Mouse (Mus musculus) forebrain, postnatal 0 days (tissue): ENCODE measurements at regions not wholly inside any gene's neighbourhood (a gene's known extent, or its start where the extent isn't known, plus 50 kb on each side); places are given as distances from the start of the nearest gene placed in this dataset.

Experiments used
- ATAC-seq: fragments of 200-750 bp; cut with Nextera tagmentation; 2 replicates; pipeline ENCODE4 v1.8.0; 2017; ENCODE audit warnings: mild to moderate bottlenecking, moderate library complexity
- DNase-seq: peaks from one replicate; pipeline ENCODE4 v3.0.0-alpha.2; 2015
- H3K27ac ChIP-seq: fragments of 300-500 bp; sonication (generic); 2 replicates; pipeline ENCODE4 v1.5.1; 2014; ENCODE audit warnings: low read depth, mild to moderate bottlenecking, antibody characterized with exemption, low read length, moderate library complexity, mixed read lengths
- H3K27me3 ChIP-seq: fragments of 300-500 bp; sonication (generic); 2 replicates; pipeline ENCODE4 v1.6.1; 2014; ENCODE audit warnings: mild to moderate bottlenecking, low read length, mixed read lengths; ENCODE audit not compliant: insufficient read depth
- H3K36me3 ChIP-seq: fragments of 300-500 bp; sonication (generic); 2 replicates; pipeline ENCODE4 v1.6.1; 2014; ENCODE audit warnings: mild to moderate bottlenecking, moderate library complexity; ENCODE audit not compliant: insufficient read depth
- H3K4me1 ChIP-seq: fragments of 300-500 bp; sonication (generic); 2 replicates; pipeline ENCODE4 v1.6.1; 2014; ENCODE audit warnings: antibody characterized with exemption; ENCODE audit not compliant: insufficient read depth
- H3K4me2 ChIP-seq: fragments of 300-500 bp; sonication (generic); 2 replicates; pipeline ENCODE4 v1.6.1; 2014; ENCODE audit warnings: low read depth, mild to moderate bottlenecking, moderate library complexity
- H3K4me3 ChIP-seq: fragments of 300-500 bp; sonication (generic); 2 replicates; pipeline ENCODE4 v1.5.1; 2014; ENCODE audit warnings: low read depth, low read length, mixed read lengths
- H3K9ac ChIP-seq: fragments of 300-500 bp; sonication (generic); 2 replicates; pipeline ENCODE4 v1.6.1; 2014; ENCODE audit warnings: mild to moderate bottlenecking
- H3K9me3 ChIP-seq: fragments of 300-500 bp; sonication (generic); 2 replicates; pipeline ENCODE4 v1.6.1; 2016; ENCODE audit warnings: low read length
- CTCF ChIP-seq: sonication (generic); IDR thresholded peaks from 2 replicates; pipeline ENCODE4 v1.5.1; 2016; ENCODE audit warnings: antibody characterized with exemption, control low read depth, low read depth
- WGBS: fragments of 180-500 bp; shearing (Covaris S2); extraction: QIAGEN DNeasy Blood & Tissue Kit; methylation state at CpG from one replicate; pipeline ENCODE4 v1.1.7; 2014; 5-methylcytosine and 5-hydroxymethylcytosine counted together

DNA sequence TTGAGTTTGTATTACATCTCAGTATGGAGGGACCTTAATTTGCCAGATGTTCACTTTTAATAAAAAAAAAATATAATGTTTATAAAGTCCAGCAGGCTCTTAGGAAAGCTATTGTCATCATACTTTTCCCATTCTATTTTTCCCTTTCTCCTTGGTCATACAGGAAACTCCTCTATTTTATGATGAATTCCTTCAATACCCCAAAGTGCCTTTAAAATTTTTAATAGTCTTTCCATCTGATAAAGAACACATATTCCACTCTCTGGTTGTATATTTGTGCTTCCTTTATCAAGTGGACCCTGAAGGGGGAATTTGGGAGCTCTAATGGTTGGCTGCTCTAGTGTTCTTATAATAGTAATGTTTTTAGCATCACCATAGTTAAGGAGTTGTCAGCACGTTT, 2253.8 kb upstream of the Pcdh20 start:
- Histone ChIP-seq H3K4me3 (no peak overlapping the region), H3K36me3 (no peaks in the 10 kb centered on the region), H3K4me2 (no peak overlapping the region), H3K27ac (no peak overlapping the region), H3K9me3 (no peaks in the 10 kb centered on the region), H3K9ac (no peak overlapping the region), H3K27me3 (no peaks in the 10 kb centered on the region), H3K4me1 (no peaks in the 10 kb centered on the region)
- 67% methylated on average over 1 of the region's 1 CpGs for WGBS
- no peak for DNase-seq
- no peak for TF ChIP-seq CTCF
- no peak for ATAC-seq

DNA sequence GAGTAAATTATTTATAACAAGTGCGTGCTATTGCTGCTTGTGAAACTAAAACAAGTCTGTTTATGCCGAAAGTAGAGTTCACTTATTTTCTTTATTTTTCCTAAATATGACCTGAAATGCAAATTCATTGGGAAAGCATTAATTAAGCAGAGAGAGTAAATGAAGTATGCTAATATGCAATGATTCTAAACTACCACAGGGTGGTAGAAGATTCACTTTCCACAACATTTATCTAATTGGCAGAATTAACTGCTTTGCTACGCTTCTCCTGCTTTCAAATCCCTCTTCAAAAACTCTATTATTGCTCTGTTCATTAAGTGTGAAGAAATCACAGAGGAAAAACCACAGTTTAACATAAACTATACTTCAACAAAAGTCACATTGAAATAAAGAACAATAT, 2209.2 kb upstream of the Pcdh20 start:
- DNase-seq (no peak), ATAC-seq (no peak)
- Histone ChIP-seq H3K9me3 (no peaks in the 10 kb centered on the region), H3K36me3 (no peaks in the 10 kb centered on the region), H3K9ac (no peak overlapping the region), H3K4me3 (no peak overlapping the region), H3K4me2 (no peak overlapping the region), H3K27me3 (no peaks in the 10 kb centered on the region), H3K4me1 (no peaks in the 10 kb centered on the region), H3K27ac (no peak overlapping the region)
- TF ChIP-seq CTCF: peak; percentile 38
- 61% methylated on average over 3 of the region's 3 CpGs for WGBS

DNA sequence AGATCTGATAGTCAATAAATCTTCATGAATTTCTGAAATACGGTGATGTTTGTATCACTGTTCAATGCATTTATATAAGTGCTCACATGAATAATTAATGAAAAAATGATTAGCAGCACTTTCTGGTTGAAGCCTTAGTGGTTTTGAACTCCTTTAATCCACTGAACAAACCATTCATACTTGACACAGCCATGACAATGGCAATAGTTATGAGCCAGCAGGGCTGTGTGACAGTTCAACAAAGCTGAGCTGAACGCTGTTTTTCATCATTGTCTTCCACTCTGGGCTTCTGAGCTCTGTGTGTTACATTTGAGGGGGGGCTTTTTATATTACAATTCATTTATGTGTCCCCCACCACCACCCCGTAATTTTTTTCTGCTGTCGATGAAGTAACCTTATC, 2199.2 kb upstream of the Pcdh20 start:
- DNase-seq (no peak), ATAC-seq (no peak)
- H3K4me1 ChIP-seq: no peaks in the 10 kb centered on the region
- H3K9ac ChIP-seq: no peak overlapping the region
- no peaks in the 10 kb centered on the region for H3K9me3 ChIP-seq
- WGBS: 58% methylated on average over 4 of the region's 4 CpGs
- no peak overlapping the region for H3K4me3 ChIP-seq
- no peaks in the 10 kb centered on the region for H3K27me3 ChIP-seq
- H3K4me2 ChIP-seq: no peak overlapping the region
- H3K36me3 ChIP-seq: no peaks in the 10 kb centered on the region
- no peak for TF ChIP-seq CTCF
- H3K27ac ChIP-seq: no peak overlapping the region
